Mouse (Mus musculus): ENCODE data around the gene Farp1. TPM values are rescaled to one million over a fixed set of nuclear protein-coding genes. Genes with fewer than 3 reads are reported as not detected.

Gene Farp1
- 5.0 and 5.3 TPM in 2 replicates for polyA plus RNA-seq (2012; rRNA removed)

GRCm38 (mm10) chr14:121034973-121035662 lies at the start of gene Farp1:
Gene Farp1, plus strand, starts transcription at chr14:121035200.

Other genes with a start within 250 kb of the Farp1 start
- gene Ipo5, start 124.0 kb upstream of the Farp1 start, polyA plus RNA-seq (2012; rRNA removed) = 2.5 and 3.6 TPM in 2 replicates

Measured in stomach, adult 2 months (tissue).